Comparison of ENCODE assay signal across 8 mouse cellular contexts in the genomic region with DNA sequence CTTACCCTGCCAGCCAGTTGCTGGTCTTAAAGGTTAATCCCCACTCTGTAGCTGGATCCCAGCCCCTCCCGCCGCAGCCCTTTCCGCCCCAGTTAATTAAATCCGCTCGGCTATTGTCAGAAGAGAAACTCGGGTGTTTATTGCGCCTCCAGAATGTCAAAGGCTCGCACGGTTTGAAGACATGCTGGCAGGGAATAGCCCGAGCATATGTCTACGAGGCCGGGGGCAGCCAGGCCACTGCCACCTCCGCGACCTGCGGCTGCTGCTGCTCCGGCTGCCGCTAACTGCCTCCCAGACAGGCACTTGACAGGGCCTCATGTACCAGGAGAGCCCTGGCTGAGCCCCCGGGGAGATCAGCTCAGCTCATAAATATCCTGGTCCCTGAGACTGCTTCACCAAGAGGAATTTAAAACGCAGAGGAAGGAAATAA.
DNase-seq lines count a peak whose midpoint lies in the region; ATAC-seq and TF ChIP-seq lines count a peak whose summit lies in the region.

No protein-coding gene starts in this region.

- 0 out of 2 replicates have a peak, but pooled peaks have one; percentile 4 for ATAC-seq in kidney, embryonic 16.5 days (ENCODE audit: low FRiP score, low TSS enrichment)
- no peak for ATAC-seq in heart, postnatal 0 days (ENCODE audit: insufficient read depth, low read depth)
- ATAC-seq in midbrain, embryonic 11.5 days (ENCODE audit: low FRiP score): peak; percentile 43

- H3K4me3 ChIP-seq in kidney, embryonic 16.5 days (ENCODE audit: low read length): peak overlapping the region; percentile 21; the same call in 1 of the 2 replicates
- H3K4me3 ChIP-seq in heart, postnatal 0 days (ENCODE audit: low read depth, low read length): peak overlapping the region; percentile 30
- H3K4me3 ChIP-seq in midbrain, embryonic 11.5 days (ENCODE audit: low read depth, low read length): peak overlapping the region; percentile 15; the same call in 1 of the 2 replicates

- no peak for TF ChIP-seq EP300 in heart, postnatal 0 days (IDR thresholded peaks at IDR 0.05; ENCODE audit: low read depth)

- WGBS in kidney, embryonic 16.5 days: 3% methylated on average over 19 of the region's 19 CpGs
- WGBS in heart, postnatal 0 days: 3% methylated on average over 19 of the region's 19 CpGs
- WGBS in midbrain, embryonic 11.5 days: 2% methylated on average over 19 of the region's 19 CpGs

- H3K27ac ChIP-seq in kidney, embryonic 16.5 days (ENCODE audit: low read length): peak overlapping the region; percentile 51
- peak overlapping the region; percentile 60 for H3K27ac ChIP-seq in heart, postnatal 0 days (ENCODE audit: low read depth)
- H3K27ac ChIP-seq in midbrain, embryonic 11.5 days (ENCODE audit: low read depth, low read length): peak overlapping the region; percentile 89

- peak overlapping the region; percentile 40 for H3K4me2 ChIP-seq in kidney, embryonic 16.5 days (replicated peaks; ENCODE audit: low read depth, low read length)
- peak overlapping the region; percentile 46 for H3K4me2 ChIP-seq in heart, postnatal 0 days (ENCODE audit: low read depth, low read length)
- H3K4me2 ChIP-seq in midbrain, embryonic 11.5 days: peak overlapping the region; percentile 48

- no peaks in the 10 kb centered on the region for H3K9me3 ChIP-seq in kidney, embryonic 16.5 days (ENCODE audit: low read length)
- no peaks in the 10 kb centered on the region for H3K9me3 ChIP-seq in heart, postnatal 0 days (replicated peaks; ENCODE audit: control insufficient read depth, low read length)
- H3K9me3 ChIP-seq in midbrain, embryonic 11.5 days (ENCODE audit: control insufficient read depth, low read length): no peaks in the 10 kb centered on the region

- no peak for TF ChIP-seq CTCF in heart, postnatal 0 days (IDR thresholded peaks at IDR 0.05; ENCODE audit: low read depth)

- peak overlapping the region; percentile 46 for H3K9ac ChIP-seq in kidney, embryonic 16.5 days (replicated peaks; ENCODE audit: low read length)
- peak overlapping the region; percentile 15; the same call in 1 of the 2 replicates for H3K9ac ChIP-seq in heart, postnatal 0 days (replicated peaks; ENCODE audit: low read depth, low read length)
- H3K9ac ChIP-seq in midbrain, embryonic 11.5 days (ENCODE audit: low read length): peak overlapping the region; percentile 42

- H3K36me3 ChIP-seq in kidney, embryonic 16.5 days (ENCODE audit: insufficient read depth, low read length): no peaks in the 10 kb centered on the region
- no peaks in the 10 kb centered on the region for H3K36me3 ChIP-seq in heart, postnatal 0 days (replicated peaks; ENCODE audit: control insufficient read depth, insufficient read depth, low read length)
- H3K36me3 ChIP-seq in midbrain, embryonic 11.5 days (ENCODE audit: control insufficient read depth, insufficient read depth, low read length): no peaks in the 10 kb centered on the region

- H3K4me1 ChIP-seq in kidney, embryonic 16.5 days (ENCODE audit: insufficient read depth, low read length): peaks cover 74% of the 10 kb centered on the region
- H3K4me1 ChIP-seq in heart, postnatal 0 days (ENCODE audit: control insufficient read depth, insufficient read depth): peaks cover 49% of the 10 kb centered on the region
- peaks cover 92% of the 10 kb centered on the region for H3K4me1 ChIP-seq in midbrain, embryonic 11.5 days (ENCODE audit: control insufficient read depth, insufficient read depth, low read length)

- no peaks in the 10 kb centered on the region for H3K27me3 ChIP-seq in kidney, embryonic 16.5 days (ENCODE audit: insufficient read depth, low read length)
- H3K27me3 ChIP-seq in heart, postnatal 0 days (ENCODE audit: control insufficient read depth, insufficient read depth, low read length): no peaks in the 10 kb centered on the region
- H3K27me3 ChIP-seq in midbrain, embryonic 11.5 days (ENCODE audit: control insufficient read depth, insufficient read depth, low read length): peaks cover 12% of the 10 kb centered on the region; the same call in 1 of the 2 replicates

- no peak for DNase-seq in kidney, postnatal 36 days
- peak; percentile 90 for DNase-seq in cerebellum, adult 9-10 months
- no peak for DNase-seq in heart, postnatal 0 days (ENCODE audit: low spot score)
- peak; percentile 95 for DNase-seq in midbrain, embryonic 11.5 days (ENCODE audit: low spot score, missing footprints)
- no peak for DNase-seq in urinary bladder, adult 18-20 months (ENCODE audit: low spot score in 2 of 2)
- DNase-seq in layer of hippocampus, adult 9-11 months: no peak
- DNase-seq in testis, postnatal 14 days (ENCODE audit: low spot score): no peak

Comparison
In these comparisons a context has a peak if more than half of its experiments do, and no peak if none do; other contexts are left out.
1. DNase-seq: peak in cerebellum, adult 9-10 months (single experiment) and midbrain, embryonic 11.5 days (single experiment); none in kidney, postnatal 36 days (0 of 2), heart, postnatal 0 days (single experiment), urinary bladder, adult 18-20 months (0 of 2), layer of hippocampus, adult 9-11 months (single experiment) and testis, postnatal 14 days (single experiment).
2. Peak in every context shown above with its lines, with median percentiles within 50 percentile points of each other: H3K27ac ChIP-seq, H3K4me2 ChIP-seq, H3K4me3 ChIP-seq and H3K9ac ChIP-seq.